Mouse (Mus musculus) adrenal gland, postnatal 4 days (tissue): ENCODE measurements around the gene Krtap5-5. TPM values are rescaled to one million over a fixed set of nuclear protein-coding genes. Genes with fewer than 3 reads are reported as not detected.

Experiments
- total RNA-seq, 2 experiments: library from RNA; stranded (reverse); gene quantifications; 2 replicates each; pipeline ENCODE4 v1.2.3; 2021

Gene Krtap5-5
- total RNA-seq, 2 experiments from 2014 or later = not detected

Other genes starting within 250 kb of the Krtap5-5 start
- 10 to 100 TPM; 50.1 to 52.1 TPM for gene Mob2, start 168.9 kb downstream of the Krtap5-5 start, total RNA-seq
- 1 to 10 TPM; 9.2 to 9.3 TPM for gene Dusp8, start 134.1 kb downstream of the Krtap5-5 start, total RNA-seq
- not detected for gene Gm45618, start 109.2 kb downstream of the Krtap5-5 start, total RNA-seq
- not detected for gene Gm39115, start 93.9 kb downstream of the Krtap5-5 start, total RNA-seq
- gene Gm45337, start 85.4 kb downstream of the Krtap5-5 start, total RNA-seq = not detected
- gene Gm29735, start 72.9 kb downstream of the Krtap5-5 start, total RNA-seq = not detected
- gene Gm4553, start 64.2 kb downstream of the Krtap5-5 start, total RNA-seq = not detected
- gene Krtap5-2, start 54.0 kb downstream of the Krtap5-5 start, total RNA-seq = not detected
- gene Gm10153, start 39.6 kb downstream of the Krtap5-5 start, total RNA-seq = not detected
- not detected for gene Krtap5-3, start 28.6 kb downstream of the Krtap5-5 start, total RNA-seq
- gene Gm7579, start 18.1 kb downstream of the Krtap5-5 start, total RNA-seq = not detected
- not detected for gene Gm40460, start 11.1 kb upstream of the Krtap5-5 start, total RNA-seq
- not detected for gene Gm2431, start 28.4 kb upstream of the Krtap5-5 start, total RNA-seq
- not detected for gene Gm4559, start 44.4 kb upstream of the Krtap5-5 start, total RNA-seq
- not detected for gene Krtap5-1, start 67.1 kb upstream of the Krtap5-5 start, total RNA-seq
- gene Krtap5-4, start 73.6 kb upstream of the Krtap5-5 start, total RNA-seq = not detected
- 1 to 10 TPM; 5.1 to 6.2 TPM for gene Ifitm10, start 143.8 kb upstream of the Krtap5-5 start, total RNA-seq
- gene Gm49369, start 152.7 kb upstream of the Krtap5-5 start, total RNA-seq = 1 to 10 TPM in 1 of 2 experiments, under 1 TPM in 1; 0.48 to 4.3 TPM
- 100 to 1,000 TPM; 536 to 544 TPM for gene Ctsd, start 158.1 kb upstream of the Krtap5-5 start, total RNA-seq
- gene Syt8, start 204.9 kb upstream of the Krtap5-5 start, total RNA-seq = not detected
- gene Tnni2, start 211.8 kb upstream of the Krtap5-5 start, total RNA-seq = 100 to 1,000 TPM in 1 of 2 experiments, 10 to 100 TPM in 1; 79.5 to 219 TPM
- 10 to 100 TPM; 25.1 to 43.0 TPM for gene Lsp1, start 230.8 kb upstream of the Krtap5-5 start, total RNA-seq